Mouse (Mus musculus) lung, adult 2 months (tissue): ENCODE measurements around the gene Olfr561.

Experiments
- CTCF ChIP-seq: fragments of 200-500 bp; IDR thresholded peaks from 2 replicates; pipeline ENCODE4 v1.5.1; 2011; ENCODE audit warnings: mild to moderate bottlenecking, low read length, control low read depth; ENCODE audit not compliant: insufficient read depth
- POLR2A ChIP-seq: fragments of 200-500 bp; IDR thresholded peaks from 2 replicates; pipeline ENCODE4 v1.6.1; 2011; ENCODE audit warnings: low read depth, mild to moderate bottlenecking, control low read depth, low read length, borderline replicate concordance; ENCODE audit errors: extremely low read depth

- TF ChIP-seq CTCF (no peak), POLR2A (no peak)
Observed at GRCm38 (mm10) chr7:102752086-102752485, 18.9 kb upstream of the Olfr561 start.
